Mouse (Mus musculus): ENCODE data around the gene Myl7.
"Not testable (repeated sequence)": the region's sequence is repeated elsewhere in the genome, so short reads cannot be mapped to it uniquely, and the experiment has no call there.

Myl7 gene

DNA sequence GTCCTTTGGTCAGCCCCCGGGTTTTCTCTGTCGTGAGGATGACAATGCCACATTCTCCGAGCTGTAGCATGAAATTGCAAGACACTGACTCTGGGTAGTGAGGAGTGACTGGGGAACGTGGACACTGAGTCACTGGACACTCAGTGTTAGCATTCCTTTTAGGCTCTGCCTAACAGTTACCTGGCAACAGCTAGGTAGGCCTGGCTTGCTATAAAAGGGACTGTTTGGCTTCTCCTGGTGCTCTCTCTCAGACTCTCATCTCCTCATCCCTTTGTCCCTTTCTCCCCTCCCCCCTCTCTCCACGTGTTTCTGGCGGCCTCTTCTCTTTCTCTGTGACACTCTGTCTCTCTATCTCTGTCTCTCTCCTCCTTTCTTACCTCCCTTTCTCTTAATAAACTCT lies 3.8 kb upstream of the Myl7 start:
- DNase-seq: no peak

DNA sequence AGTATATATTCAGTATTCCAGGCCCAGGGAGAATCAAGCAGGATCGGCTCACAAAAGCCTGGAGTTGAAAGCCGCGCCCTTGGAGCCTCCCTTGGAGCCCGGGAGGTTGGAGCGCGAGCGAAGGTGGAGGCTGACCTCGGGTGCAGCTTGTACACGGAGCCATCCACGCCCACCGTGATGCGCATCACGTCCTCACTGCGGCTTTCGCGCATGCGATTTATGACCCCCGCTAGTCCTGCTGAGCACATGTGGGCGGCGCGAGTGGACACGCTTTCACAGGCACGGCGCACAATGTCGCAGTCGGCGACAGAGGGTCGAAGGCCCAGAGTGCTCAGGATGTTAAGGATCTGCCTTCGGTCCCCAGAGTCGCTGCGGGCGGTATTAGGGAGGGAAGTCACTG lies 3.4 kb upstream of the Myl7 start:
- DNase-seq: peak; percentile 66

- DNase-seq: no peak
These were observed 2.7 kb upstream of the Myl7 start for GRCm38 (mm10) chr11:5901320-5901719.

DNA sequence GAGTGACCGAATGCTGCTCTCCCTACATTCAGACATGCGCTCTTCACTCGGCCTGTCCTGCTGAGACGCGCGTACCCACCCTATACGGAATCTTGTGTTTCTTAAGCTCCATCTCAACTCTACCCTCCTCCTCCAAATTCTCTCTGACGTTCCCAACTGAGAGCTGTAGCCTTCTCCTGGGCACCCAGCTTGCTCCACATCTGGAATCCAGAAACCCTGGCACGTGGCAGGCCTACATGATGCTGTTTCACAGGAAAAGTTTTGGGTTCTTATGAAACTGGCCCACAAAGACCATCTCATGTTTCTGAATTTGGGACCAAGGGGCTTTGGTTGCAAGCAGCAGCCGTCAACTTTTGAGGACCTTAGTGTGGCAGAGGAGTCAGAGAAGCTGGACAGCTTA lies 704 bp upstream of the Myl7 start:
- no peak for DNase-seq

DNA sequence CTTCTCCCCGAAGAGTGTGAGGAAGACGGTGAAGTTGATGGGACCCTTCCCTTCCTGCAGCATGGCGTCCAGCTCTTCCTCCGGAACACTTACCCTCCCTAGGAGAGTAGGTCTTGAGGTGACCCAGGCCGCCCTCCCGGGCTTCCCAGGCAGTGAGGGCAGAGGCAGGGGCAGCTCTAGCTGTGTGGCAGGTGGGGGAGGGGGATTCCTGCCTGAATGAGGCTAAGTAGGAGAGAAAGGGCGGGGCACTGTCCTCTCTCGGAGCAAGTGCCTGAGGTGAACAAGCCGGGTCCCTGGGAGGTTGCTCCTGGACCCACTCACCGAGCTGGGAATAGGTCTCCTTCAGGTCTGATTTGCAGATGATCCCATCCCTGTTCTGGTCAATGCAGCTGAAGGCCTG lies 743 bp downstream of the Myl7 start:
- no peak for DNase-seq

DNA sequence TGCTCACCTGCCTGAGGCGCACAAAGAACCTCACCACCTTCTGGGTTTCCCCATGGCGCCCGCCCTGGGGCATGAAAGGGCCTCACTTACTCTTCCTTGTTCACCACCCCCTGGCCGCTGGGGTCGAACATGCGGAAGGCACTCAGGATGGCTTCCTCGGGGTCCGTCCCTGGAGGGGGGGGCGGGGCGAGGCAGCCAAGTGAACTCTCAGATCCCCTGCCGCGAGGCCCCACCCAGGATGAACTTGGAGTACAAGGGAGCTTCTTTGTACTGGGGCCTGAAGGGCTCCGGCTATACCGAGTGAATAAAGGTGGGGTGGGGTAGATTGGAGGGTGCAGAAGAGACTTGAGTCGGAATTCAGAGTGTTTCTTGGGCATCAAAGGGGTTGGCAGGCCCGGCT lies 1.4 kb downstream of the Myl7 start:
- DNase-seq: no peak

DNA sequence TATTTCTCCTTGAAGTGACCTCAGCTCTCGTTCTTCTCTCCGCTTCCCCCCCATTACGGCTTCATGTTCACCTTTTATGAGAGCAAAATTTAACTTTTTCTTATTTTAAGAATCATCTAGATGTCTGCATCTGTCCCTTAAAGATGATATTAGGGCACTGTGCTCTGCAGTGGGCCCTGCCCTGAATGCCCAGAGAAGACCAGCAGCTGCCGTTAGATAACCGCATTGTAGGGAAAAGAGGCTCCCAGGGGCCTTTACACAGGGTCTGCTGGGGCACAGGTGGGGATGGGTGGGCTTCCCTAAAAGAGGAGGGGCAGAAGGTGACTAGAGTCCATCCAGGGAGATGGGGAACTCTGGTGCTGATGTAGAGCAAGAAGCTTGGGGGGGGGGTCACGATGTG lies 4.8 kb downstream of the Myl7 start:
- no peak for DNase-seq

- no peak for DNase-seq
These were observed 5.7 kb downstream of the Myl7 start for GRCm38 (mm10) chr11:5892810-5893368.

GRCm38 (mm10) chr11:5892151-5892591 lies 6.4 kb downstream of the Myl7 start:
- peak; percentile 50 for DNase-seq

GRCm38 (mm10) chr11:5888563-5888962 lies 10.0 kb downstream of the Myl7 start:
- not testable (repeated sequence) for DNase-seq

- DNase-seq: no peak
These were observed 11.3 kb downstream of the Myl7 start for GRCm38 (mm10) chr11:5887250-5887649.

GRCm38 (mm10) chr11:5886187-5886586 lies 12.4 kb downstream of the Myl7 start:
- peak; percentile 81 for DNase-seq

DNA sequence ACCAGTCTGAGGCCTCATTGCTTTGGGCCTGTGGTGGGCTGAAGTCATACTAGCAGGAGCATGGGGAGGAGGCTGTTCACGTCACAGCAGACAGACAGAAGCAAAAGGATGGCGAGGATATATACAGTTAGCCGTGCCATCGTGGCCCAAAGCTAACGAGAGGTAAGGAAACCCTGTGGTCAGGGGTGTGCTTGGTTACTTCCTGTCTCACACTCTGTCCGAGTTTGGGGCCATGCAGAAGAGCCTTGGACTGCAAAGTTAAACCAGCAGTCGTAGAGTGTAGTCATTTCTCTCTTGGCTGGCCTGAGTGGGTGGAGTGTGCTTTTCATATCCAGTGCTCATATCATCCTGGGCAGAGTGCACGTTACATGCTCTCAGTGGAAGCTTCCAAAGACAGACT lies 16.1 kb downstream of the Myl7 start:
- DNase-seq: no peak

DNA sequence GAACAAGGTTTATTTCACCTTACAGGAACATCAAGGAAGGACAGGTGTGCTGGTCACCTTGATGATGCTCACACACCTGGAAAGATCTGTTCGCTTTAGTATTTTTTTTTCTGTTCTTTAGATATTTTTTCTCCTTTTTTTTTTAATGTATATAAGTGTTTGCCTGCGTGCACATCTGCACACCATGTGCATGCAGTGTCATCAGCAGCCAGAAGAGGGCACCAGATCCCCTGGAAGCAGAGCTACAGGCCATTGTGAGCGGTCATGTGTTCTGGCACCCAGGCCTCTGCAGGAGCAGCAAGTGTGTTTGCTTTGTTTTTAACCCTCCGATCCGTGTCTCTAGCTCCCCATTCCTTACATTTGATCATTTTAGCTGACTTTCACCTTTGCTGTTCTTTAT lies 18.7 kb downstream of the Myl7 start:
- DNase-seq: peak; percentile 75

GRCm38 (mm10) chr11:5878661-5879060 lies 19.9 kb downstream of the Myl7 start:
- no peak for DNase-seq

- DNase-seq: peak; percentile 99
These were observed 20.6 kb downstream of the Myl7 start, which contains the start of gene Pold2 for GRCm38 (mm10) chr11:5877921-5878526. Gene Pold2 (minus strand): TSS chr11:5878292.

DNA sequence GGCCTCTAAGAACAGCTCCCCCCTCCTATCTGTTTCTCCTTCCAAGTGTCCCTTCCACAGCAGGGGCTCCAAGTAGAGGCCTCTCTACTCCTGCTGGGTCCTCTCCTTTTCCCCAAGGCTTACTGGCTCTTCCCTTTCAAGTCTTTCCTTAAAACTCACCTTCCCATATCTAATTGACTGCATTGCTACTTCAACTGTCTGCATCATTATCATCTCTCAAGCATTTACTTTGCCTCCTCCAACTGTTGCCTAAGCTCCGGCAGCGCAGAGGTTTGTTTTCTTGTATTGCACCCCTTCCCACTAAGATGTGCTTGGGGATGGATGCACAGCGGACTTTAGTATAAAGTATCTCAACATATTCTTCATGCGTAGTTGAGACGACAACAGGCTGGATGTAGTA lies 21.2 kb downstream of the Myl7 start:
- no peak for DNase-seq

- DNase-seq: no peak
These were observed 25.4 kb downstream of the Myl7 start for GRCm38 (mm10) chr11:5873192-5873591.

- no peak for DNase-seq
These were observed 25.9 kb downstream of the Myl7 start for GRCm38 (mm10) chr11:5872707-5873106.

DNA sequence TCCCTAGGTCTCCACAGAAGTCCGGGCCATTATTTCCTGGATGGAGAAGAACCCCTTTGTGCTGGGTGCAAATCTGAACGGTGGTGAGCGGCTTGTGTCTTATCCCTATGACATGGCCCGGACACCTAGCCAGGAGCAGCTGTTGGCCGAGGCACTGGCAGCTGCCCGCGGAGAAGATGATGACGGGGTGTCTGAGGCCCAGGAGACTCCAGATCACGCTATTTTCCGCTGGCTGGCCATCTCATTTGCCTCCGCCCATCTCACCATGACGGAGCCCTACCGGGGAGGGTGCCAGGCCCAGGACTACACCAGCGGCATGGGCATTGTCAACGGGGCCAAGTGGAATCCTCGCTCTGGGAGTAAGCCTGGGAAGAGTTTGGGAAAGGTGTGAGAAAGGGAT lies 28.5 kb downstream of the Myl7 start:
- DNase-seq: no peak

DNA sequence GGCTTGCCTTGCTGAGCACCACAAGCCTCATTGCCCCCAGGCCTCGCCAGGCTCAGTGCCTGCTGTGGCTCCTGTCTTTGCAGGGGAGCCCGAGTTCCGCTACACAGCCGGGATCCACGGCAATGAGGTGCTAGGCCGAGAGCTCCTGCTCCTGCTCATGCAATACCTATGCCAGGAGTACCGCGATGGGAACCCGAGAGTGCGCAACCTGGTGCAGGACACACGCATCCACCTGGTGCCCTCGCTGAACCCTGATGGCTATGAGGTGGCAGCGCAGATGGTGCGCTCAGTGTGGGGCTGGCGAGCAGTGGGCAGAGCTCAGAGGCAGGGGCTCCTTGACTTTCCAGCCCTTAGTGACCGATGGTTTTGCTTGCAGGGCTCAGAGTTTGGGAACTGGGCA lies 29.3 kb downstream of the Myl7 start:
- DNase-seq: no peak

DNA sequence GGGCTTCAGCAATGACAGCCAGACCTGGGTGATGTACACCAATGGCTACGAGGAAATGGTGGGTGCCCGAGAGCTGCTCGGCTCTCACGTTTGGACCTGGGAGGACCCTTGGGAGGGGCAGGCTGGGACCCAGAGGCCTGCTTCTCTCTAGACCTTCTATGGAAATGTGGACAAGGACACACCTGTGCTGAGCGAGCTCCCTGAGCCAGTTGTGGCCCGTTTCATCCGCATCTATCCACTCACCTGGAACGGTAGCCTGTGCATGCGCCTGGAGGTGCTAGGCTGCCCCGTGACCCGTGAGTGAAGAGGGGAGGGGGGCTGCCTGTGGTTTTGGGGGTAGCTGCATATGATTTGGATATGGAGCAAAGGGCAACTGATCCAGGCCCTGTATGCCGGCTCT lies 30.3 kb downstream of the Myl7 start:
- no peak for DNase-seq

DNA sequence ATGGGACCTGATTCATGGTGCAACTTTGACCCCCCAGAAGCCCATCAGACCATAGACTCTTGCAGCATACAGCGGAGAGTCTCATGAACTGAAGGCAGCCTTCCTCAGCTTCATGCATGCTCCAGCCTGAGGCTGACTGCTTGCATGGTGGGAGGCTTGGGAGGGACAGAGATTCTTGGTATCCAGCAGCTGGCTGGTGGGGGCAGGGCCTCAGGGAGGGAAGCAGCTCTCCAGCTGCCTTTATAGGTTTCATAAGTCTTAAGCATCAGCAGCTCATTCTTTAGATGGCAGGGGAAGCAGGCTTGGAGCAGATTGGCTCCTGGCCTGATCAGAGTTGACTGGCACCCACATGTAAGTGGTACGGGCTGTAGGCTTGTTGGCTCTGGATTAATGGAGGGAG lies 31.4 kb downstream of the Myl7 start:
- DNase-seq: peak; percentile 49

DNA sequence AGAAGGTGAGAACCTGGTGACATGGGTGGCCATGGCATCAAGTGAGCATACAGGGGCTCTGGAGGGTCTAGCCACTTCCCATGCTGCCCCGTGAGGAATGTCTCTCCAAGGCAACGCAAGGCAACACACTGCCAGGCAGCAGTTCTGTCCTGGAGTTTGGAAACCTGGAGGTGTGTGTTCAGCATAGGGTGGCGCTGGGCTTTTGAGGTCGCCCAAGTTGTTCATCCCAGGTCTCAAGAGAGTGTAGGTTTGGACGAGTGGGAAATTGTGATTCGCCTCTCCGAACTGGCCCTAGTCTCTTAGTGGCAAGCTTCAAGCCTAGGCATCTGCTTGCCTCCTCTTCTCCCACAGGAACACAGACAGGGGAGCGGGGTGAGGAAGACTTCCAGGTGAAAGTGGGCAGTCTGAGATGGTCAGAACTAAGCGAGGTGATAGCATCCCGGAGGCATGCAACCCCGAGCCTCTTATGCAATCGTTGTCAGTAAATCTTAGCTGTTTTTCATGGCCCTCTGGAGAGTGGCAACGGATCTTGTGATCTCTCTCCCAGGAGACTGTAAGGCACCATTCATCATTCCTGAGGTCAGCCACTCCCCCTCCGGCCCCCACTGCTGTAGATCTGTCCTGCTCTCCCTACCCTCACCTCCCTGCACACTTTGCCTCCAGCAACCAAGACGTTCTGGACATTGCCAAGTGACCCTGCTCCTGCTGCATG lies 36.0 kb downstream of the Myl7 start:
- DNase-seq: peak; percentile 25

All from lung, postnatal 10 days (tissue).